Mouse (Mus musculus) embryonic fibroblast, embryonic 13.5 days (primary cell): ENCODE results near the gene Lat2.

Experiments used
- CTCF ChIP-seq: IDR thresholded peaks from 2 replicates; pipeline ENCODE4 v1.5.1; 2011; ENCODE audit warnings: mild to moderate bottlenecking, control low read depth, low read length, moderate library complexity, borderline replicate concordance; ENCODE audit not compliant: insufficient read depth
- POLR2A ChIP-seq: IDR thresholded peaks from 2 replicates; pipeline ENCODE4 v1.6.1; 2011; ENCODE audit warnings: low read depth, mild to moderate bottlenecking, control low read depth, low read length, moderate library complexity

- no peak for TF ChIP-seq CTCF
- peak; percentile 70 for TF ChIP-seq POLR2A
These were observed 42.9 kb downstream of the Lat2 start for GRCm38 (mm10) chr5:134571730-134572507.
